Mouse (Mus musculus) midbrain, embryonic 12.5 days (tissue): ENCODE results near the gene Rps12. TPM values are rescaled to one million over a fixed set of nuclear protein-coding genes. Genes with fewer than 3 reads are reported as not detected.

ENCODE experiments used
- ATAC-seq: fragments of 200-750 bp; cut with Nextera tagmentation; 2 replicates; pipeline ENCODE4 v1.8.0; 2017; ENCODE audit warnings: low read depth, moderate TSS enrichment, moderate library complexity; ENCODE audit not compliant: low FRiP score
- H3K27ac ChIP-seq: fragments of 300-500 bp; sonication (generic); replicated peaks from 2 replicates; pipeline ENCODE4 v1.5.1; 2016; ENCODE audit warnings: mild to moderate bottlenecking
- H3K27me3 ChIP-seq: fragments of 300-500 bp; sonication (generic); 2 replicates; pipeline ENCODE4 v1.6.1; 2016; ENCODE audit warnings: mild to moderate bottlenecking
- H3K36me3 ChIP-seq: fragments of 300-500 bp; sonication (generic); 2 replicates; pipeline ENCODE4 v1.6.1; 2016
- H3K4me1 ChIP-seq: fragments of 300-500 bp; sonication (generic); 2 replicates; pipeline ENCODE4 v1.6.1; 2016
- H3K4me2 ChIP-seq: fragments of 300-500 bp; sonication (generic); replicated peaks from 2 replicates; pipeline ENCODE4 v1.6.1; 2016; ENCODE audit warnings: mild to moderate bottlenecking, moderate library complexity
- H3K4me3 ChIP-seq: fragments of 300-500 bp; sonication (generic); 2 replicates; pipeline ENCODE4 v1.5.1; 2016; ENCODE audit warnings: mild to moderate bottlenecking
- H3K9ac ChIP-seq: fragments of 300-500 bp; sonication (generic); replicated peaks from 2 replicates; pipeline ENCODE4 v1.6.1; 2016; ENCODE audit warnings: mild to moderate bottlenecking, moderate library complexity
- H3K9me3 ChIP-seq: fragments of 300-500 bp; sonication (generic); 2 replicates; pipeline ENCODE4 v1.6.1; 2016; ENCODE audit warnings: mild to moderate bottlenecking
- WGBS: fragments of 180-500 bp; shearing (Covaris S2); methylation state at CpG from one replicate; pipeline ENCODE4 v1.1.7; 2016; 5-methylcytosine and 5-hydroxymethylcytosine counted together
- polyA plus RNA-seq: library from polyadenylated mRNA; unstranded; fragments of >200 nt; fragmentation: Nextera tagmentation; extraction: Ambion mirVana; gene quantifications from 2 replicates; pipeline ENCODE4 v1.2.1, GENCODE M21; 2016

Rps12 gene
- 101 and 104 TPM in 2 replicates for polyA plus RNA-seq

- Histone ChIP-seq H3K9me3 (no peaks in the 10 kb centered on the region), H3K9ac (peak within 1 kb of the TSS; percentile 95), H3K4me2 (peak within 1 kb of the TSS; percentile 87), H3K36me3 (peaks cover 33% of the 10 kb centered on the region), H3K4me3 (peak within 1 kb of the TSS; percentile 91), H3K27me3 (no peaks in the 10 kb centered on the region), H3K4me1 (peaks cover 30% of the 10 kb centered on the region), H3K27ac (peak within 1 kb of the TSS; percentile 66; the same call in 1 of the 2 replicates)
- peak; percentile 98 for ATAC-seq
- WGBS, result under 1% methylated on average over 51 of the region's 51 CpGs
Measured at GRCm38 (mm10) chr10:23787062-23787821, at the start of gene Rps12. Gene Rps12, minus strand, starts transcription at chr10:23787275.

- ATAC-seq, result no peak
- Histone ChIP-seq H3K27ac (no peak overlapping the region), H3K4me2 (no peak overlapping the region), H3K27me3 (no peaks in the 10 kb centered on the region), H3K4me1 (no peaks in the 10 kb centered on the region), H3K4me3 (no peak overlapping the region), H3K9ac (no peak overlapping the region), H3K36me3 (no peaks in the 10 kb centered on the region), H3K9me3 (no peaks in the 10 kb centered on the region)
- WGBS, result 88% methylated on average over 9 of the region's 9 CpGs
Measured at GRCm38 (mm10) chr10:23836003-23836964, 49.2 kb upstream of the Rps12 start.

- no peaks in the 10 kb centered on the region for H3K9me3 ChIP-seq
- no peak overlapping the region for H3K27ac ChIP-seq
- 87% methylated on average over 7 of the region's 7 CpGs for WGBS
- no peak for ATAC-seq
- no peaks in the 10 kb centered on the region for H3K4me1 ChIP-seq
- H3K27me3 ChIP-seq, result no peaks in the 10 kb centered on the region
- H3K9ac ChIP-seq, result no peak overlapping the region
- H3K36me3 ChIP-seq, result peaks cover 53% of the 10 kb centered on the region
- no peak overlapping the region for H3K4me2 ChIP-seq
- H3K4me3 ChIP-seq, result no peak overlapping the region
Measured at GRCm38 (mm10) chr10:23826516-23826915, 39.4 kb upstream of the Rps12 start.

DNA sequence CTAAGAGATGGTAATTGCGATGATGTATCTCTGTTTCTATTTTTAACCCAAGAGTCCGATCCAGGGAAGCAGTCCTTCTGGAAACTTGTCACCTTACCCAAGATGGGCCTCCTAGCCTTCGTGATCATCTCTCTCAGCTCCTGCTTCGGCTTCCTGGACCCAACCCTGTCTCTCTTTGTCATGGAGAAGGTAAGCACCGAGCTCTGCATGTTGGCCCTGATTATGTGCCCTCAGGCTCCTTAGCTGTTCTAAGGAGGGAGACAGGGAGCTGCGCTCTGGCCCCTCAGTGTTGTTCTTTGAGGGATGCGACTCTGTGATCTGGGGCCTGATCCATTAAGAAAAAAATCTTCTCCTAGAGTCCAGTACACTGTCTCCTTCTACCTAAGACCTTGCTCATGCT lies 29.2 kb upstream of the Rps12 start:
- 91% methylated on average over 7 of the region's 7 CpGs for WGBS
- Histone ChIP-seq H3K36me3 (peaks cover 33% of the 10 kb centered on the region), H3K4me2 (no peak overlapping the region), H3K9me3 (no peaks in the 10 kb centered on the region), H3K9ac (no peak overlapping the region), H3K4me3 (no peak overlapping the region), H3K4me1 (0 out of 2 replicates have a peak, but pooled peaks cover 7% of the 10 kb centered on the region), H3K27me3 (no peaks in the 10 kb centered on the region), H3K27ac (no peak overlapping the region)
- ATAC-seq, result no peak

- ATAC-seq, result peak; percentile 9; the same call in 1 of the 2 replicates
- 55% methylated on average over 1 of the region's 1 CpGs for WGBS
Measured at GRCm38 (mm10) chr10:23815168-23815567, 28.1 kb upstream of the Rps12 start.

DNA sequence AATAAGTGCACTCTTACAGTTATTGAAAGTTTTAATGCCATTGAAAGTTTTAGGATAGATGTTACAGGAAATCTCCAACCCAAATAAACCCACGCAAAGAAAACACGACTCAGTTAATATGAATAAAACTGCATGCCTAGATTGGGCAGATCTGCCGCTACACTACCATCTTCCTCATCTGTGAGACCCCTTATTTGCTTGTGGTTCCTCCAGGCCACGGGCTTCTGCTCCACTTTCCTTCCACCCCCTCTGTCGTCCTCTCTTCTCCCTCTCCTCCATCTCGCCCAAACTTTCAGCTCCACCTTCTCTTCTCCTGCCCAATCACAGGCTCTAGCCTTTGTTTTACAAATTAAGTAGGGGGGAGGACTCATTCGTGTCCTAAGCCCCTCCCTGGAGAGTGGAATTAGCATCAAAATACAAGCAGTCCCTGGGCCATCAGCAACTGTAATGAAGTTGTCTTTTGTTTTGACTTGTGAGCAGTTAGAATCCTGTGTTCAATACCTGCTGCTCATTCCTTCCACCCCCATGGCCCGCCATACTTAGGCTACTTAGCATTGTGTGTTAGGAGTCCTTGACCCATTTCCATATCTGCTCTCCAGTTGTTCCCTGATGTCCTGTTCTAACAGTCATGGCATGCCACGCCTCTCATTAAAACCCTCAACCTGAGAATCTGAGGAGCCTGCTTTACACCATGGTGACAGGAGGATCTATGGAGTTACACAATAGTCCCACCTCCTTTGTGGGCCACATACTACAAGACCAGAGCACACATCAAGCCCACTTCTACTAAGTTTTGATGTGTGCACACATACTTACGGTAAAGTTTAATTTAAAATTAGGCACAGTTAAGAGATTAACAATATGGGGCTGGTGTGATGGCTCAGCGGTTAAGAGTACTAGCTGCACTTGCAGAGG lies 26.0 kb upstream of the Rps12 start:
- 41% methylated on average over 11 of the region's 11 CpGs for WGBS
- peak; percentile 83 for ATAC-seq
- no peak overlapping the region for H3K27ac ChIP-seq

More at GRCm38 (mm10) chr10:23815168-23815567, 28.1 kb upstream of the Rps12 start:
- 0 out of 2 replicates have a peak, but pooled peaks cover 7% of the 10 kb centered on the region for H3K4me1 ChIP-seq
- H3K27ac ChIP-seq, result no peak overlapping the region
- no peaks in the 10 kb centered on the region for H3K27me3 ChIP-seq
- no peaks in the 10 kb centered on the region for H3K9me3 ChIP-seq
- no peak overlapping the region for H3K9ac ChIP-seq
- H3K4me2 ChIP-seq, result no peak overlapping the region
- H3K4me3 ChIP-seq, result no peak overlapping the region
- H3K36me3 ChIP-seq, result peaks cover 29% of the 10 kb centered on the region

GRCm38 (mm10) chr10:23812438-23812759 lies 25.3 kb upstream of the Rps12 start:
- no peaks in the 10 kb centered on the region for H3K9me3 ChIP-seq
- peaks cover 12% of the 10 kb centered on the region for H3K36me3 ChIP-seq
- H3K9ac ChIP-seq, result no peak overlapping the region
- H3K4me3 ChIP-seq, result no peak overlapping the region
- no peak for ATAC-seq
- H3K4me2 ChIP-seq, result no peak overlapping the region
- H3K27me3 ChIP-seq, result no peaks in the 10 kb centered on the region
- H3K27ac ChIP-seq, result no peak overlapping the region
- 0 out of 2 replicates have a peak, but pooled peaks cover 7% of the 10 kb centered on the region for H3K4me1 ChIP-seq

More for the DNA sequence above, 26.0 kb upstream of the Rps12 start:
- Histone ChIP-seq H3K9me3 (no peaks in the 10 kb centered on the region), H3K4me1 (0 out of 2 replicates have a peak, but pooled peaks cover 7% of the 10 kb centered on the region), H3K4me3 (no peak overlapping the region), H3K27me3 (no peaks in the 10 kb centered on the region), H3K9ac (no peak overlapping the region), H3K36me3 (peaks cover 16% of the 10 kb centered on the region), H3K4me2 (no peak overlapping the region)

DNA sequence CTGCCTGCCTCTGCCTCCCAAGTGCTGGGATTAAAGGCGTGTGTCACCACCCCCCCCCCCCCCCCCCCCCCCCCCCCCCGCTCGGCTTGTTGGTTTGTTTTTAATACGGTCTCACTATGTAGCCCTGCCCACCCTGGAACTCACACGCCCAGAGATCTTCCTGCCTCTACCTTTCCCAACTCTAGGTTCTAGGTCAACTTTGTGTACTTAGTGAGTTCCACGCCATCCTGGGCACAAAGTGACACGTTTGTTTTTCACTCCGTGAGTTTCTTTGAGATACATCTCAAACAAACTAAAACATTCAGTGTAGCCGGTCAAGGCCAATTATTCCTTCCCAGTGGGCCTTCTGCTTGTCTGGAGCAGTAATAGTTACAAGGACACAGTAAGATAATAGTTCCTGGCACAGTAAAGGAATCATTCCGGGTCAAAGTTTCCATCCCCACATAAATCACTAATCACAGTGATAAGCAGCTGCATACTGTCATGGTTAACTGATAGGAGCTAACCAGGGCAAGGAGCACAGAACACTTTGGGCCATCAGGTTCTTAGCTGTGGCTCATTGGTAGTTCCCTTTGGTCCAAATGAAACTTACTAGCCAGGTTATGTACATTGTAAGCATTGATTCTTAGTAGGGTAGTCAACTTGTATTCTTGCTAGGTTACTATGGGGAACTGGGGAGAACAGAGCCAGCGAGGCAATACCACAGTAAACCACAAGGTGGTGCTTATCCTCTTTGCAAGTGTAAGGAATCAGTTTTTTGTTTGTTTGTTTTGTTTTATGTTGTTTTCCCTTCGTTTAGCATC lies 24.8 kb upstream of the Rps12 start:
- no peak overlapping the region for H3K27ac ChIP-seq
- peaks cover 12% of the 10 kb centered on the region for H3K36me3 ChIP-seq
- H3K4me1 ChIP-seq, result 0 out of 2 replicates have a peak, but pooled peaks cover 7% of the 10 kb centered on the region
- no peaks in the 10 kb centered on the region for H3K9me3 ChIP-seq
- no peak for ATAC-seq
- no peak overlapping the region for H3K4me2 ChIP-seq
- WGBS, result 76% methylated on average over 8 of the region's 12 CpGs
- no peak overlapping the region for H3K9ac ChIP-seq
- no peaks in the 10 kb centered on the region for H3K27me3 ChIP-seq
- no peak overlapping the region for H3K4me3 ChIP-seq

- Histone ChIP-seq H3K4me3 (no peak overlapping the region), H3K4me1 (no peaks in the 10 kb centered on the region; the same call in 1 of the 2 replicates), H3K4me2 (no peak overlapping the region), H3K9me3 (no peaks in the 10 kb centered on the region), H3K27me3 (no peaks in the 10 kb centered on the region; the same call in 1 of the 2 replicates), H3K9ac (no peak overlapping the region), H3K36me3 (peaks cover 31% of the 10 kb centered on the region), H3K27ac (no peak overlapping the region)
- 18% methylated on average over 4 of the region's 4 CpGs for WGBS
- ATAC-seq, result peak; percentile 23; the same call in 1 of the 2 replicates
Measured at GRCm38 (mm10) chr10:23806201-23806600, 19.1 kb upstream of the Rps12 start.

DNA sequence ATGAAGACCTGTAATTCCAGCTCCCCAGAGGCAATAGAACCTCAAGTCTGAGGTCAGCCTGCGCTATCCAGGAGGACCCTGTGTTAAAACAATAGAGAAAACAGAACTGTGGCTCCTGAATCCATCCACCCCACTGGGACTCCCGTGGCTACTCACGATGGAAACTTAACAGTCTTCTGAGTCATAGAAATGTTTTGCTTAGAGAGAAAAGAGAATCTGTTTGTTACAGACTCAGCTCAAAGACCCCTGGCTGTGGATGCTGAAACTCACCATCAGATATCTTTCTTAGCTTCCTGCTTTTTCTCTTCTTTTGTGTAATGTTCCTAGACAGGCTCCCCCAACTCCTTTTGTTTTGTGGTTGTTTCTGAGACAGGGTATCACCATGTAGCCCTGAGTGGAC lies 17.6 kb upstream of the Rps12 start:
- no peak overlapping the region for H3K4me3 ChIP-seq
- no peak overlapping the region for H3K27ac ChIP-seq
- no peak overlapping the region for H3K4me2 ChIP-seq
- no peak overlapping the region for H3K9ac ChIP-seq
- H3K4me1 ChIP-seq, result no peaks in the 10 kb centered on the region; the same call in 1 of the 2 replicates
- peaks cover 31% of the 10 kb centered on the region for H3K36me3 ChIP-seq
- no peaks in the 10 kb centered on the region for H3K9me3 ChIP-seq
- ATAC-seq, result no peak
- WGBS, result 74% methylated on average over 3 of the region's 3 CpGs
- H3K27me3 ChIP-seq, result no peaks in the 10 kb centered on the region; the same call in 1 of the 2 replicates
